Mouse (Mus musculus) spleen, adult 12 weeks (tissue): ENCODE data around the gene Ptpra.

ENCODE experiments used
- DNase-seq: peaks from one replicate; pipeline ENCODE4 v3.0.0; 2022; ENCODE audit warnings: low spot score

Ptpra gene

GRCm38 (mm10) chr2:130598399-130598798 is 148.3 kb downstream of the Ptpra start:
- DNase-seq, result no peak

GRCm38 (mm10) chr2:130602195-130602594 is 152.1 kb downstream of the Ptpra start:
- DNase-seq, result no peak
